Mouse (Mus musculus) G1E (cell line): ENCODE results near the gene Wnt10b.

Experiments
- CTCF ChIP-seq: IDR thresholded peaks from 2 replicates; pipeline ENCODE4 v1.5.1; 2012; ENCODE audit warnings: low read depth, low read length, inconsistent platforms, mixed read lengths
- GATA1 ChIP-seq: IDR thresholded peaks from 2 replicates; pipeline ENCODE4 v1.6.1; 2012; ENCODE audit warnings: borderline replicate concordance, low read length, inconsistent platforms, mixed read lengths

- TF ChIP-seq CTCF (no peak), GATA1 (no peak)
Measured at GRCm38 (mm10) chr15:98793141-98793698, 15.3 kb upstream of the Wnt10b start.
